Mouse (Mus musculus): ENCODE results near the gene Slc22a3.

The Slc22a3 gene

GRCm38 (mm10) chr17:12507654-12508204 lies at the start of gene Slc22a3:
Gene Slc22a3, minus strand, starts transcription at chr17:12507704.
- DNase-seq (ENCODE audit: low read depth), result no peak

GRCm38 (mm10) chr17:12534353-12535145 lies 27.0 kb upstream of the Slc22a3 start:
- peak; percentile 85 for DNase-seq (ENCODE audit: low read depth)

- DNase-seq (ENCODE audit: low read depth), result peak; percentile 57
Observed at GRCm38 (mm10) chr17:12532115-12532514, 24.6 kb upstream of the Slc22a3 start.

- no peak for DNase-seq (ENCODE audit: low read depth)
Observed at GRCm38 (mm10) chr17:12530081-12530480, 22.6 kb upstream of the Slc22a3 start.

- no peak for DNase-seq (ENCODE audit: low read depth)
Observed at GRCm38 (mm10) chr17:12529384-12529985, 22.0 kb upstream of the Slc22a3 start.

GRCm38 (mm10) chr17:12519089-12519488 lies 11.6 kb upstream of the Slc22a3 start:
- DNase-seq (ENCODE audit: low read depth), result no peak

GRCm38 (mm10) chr17:12518194-12518593 lies 10.7 kb upstream of the Slc22a3 start:
- no peak for DNase-seq (ENCODE audit: low read depth)

- DNase-seq (ENCODE audit: low read depth), result peak; percentile 25
Observed at GRCm38 (mm10) chr17:12513997-12514396, 6.5 kb upstream of the Slc22a3 start.

- DNase-seq (ENCODE audit: low read depth), result no peak
Observed at GRCm38 (mm10) chr17:12513107-12513923, 5.8 kb upstream of the Slc22a3 start.

GRCm38 (mm10) chr17:12511193-12511592 lies 3.7 kb upstream of the Slc22a3 start:
- no peak for DNase-seq (ENCODE audit: low read depth)

GRCm38 (mm10) chr17:12508376-12508775 lies 872 bp upstream of the Slc22a3 start:
- no peak for DNase-seq (ENCODE audit: low read depth)

GRCm38 (mm10) chr17:12506903-12507563 lies 471 bp downstream of the Slc22a3 start:
- no peak for DNase-seq (ENCODE audit: low read depth)

GRCm38 (mm10) chr17:12505708-12506107 lies 1.8 kb downstream of the Slc22a3 start:
- no peak for DNase-seq (ENCODE audit: low read depth)

GRCm38 (mm10) chr17:12499426-12499825 lies 8.1 kb downstream of the Slc22a3 start:
- DNase-seq (ENCODE audit: low read depth), result no peak

- no peak for DNase-seq (ENCODE audit: low read depth)
Observed at GRCm38 (mm10) chr17:12495558-12495957, 11.9 kb downstream of the Slc22a3 start.

GRCm38 (mm10) chr17:12491591-12491990 lies 15.9 kb downstream of the Slc22a3 start:
- no peak for DNase-seq (ENCODE audit: low read depth)

- no peak for DNase-seq (ENCODE audit: low read depth)
Observed at GRCm38 (mm10) chr17:12489888-12490287, 17.6 kb downstream of the Slc22a3 start.

GRCm38 (mm10) chr17:12485657-12486056 lies 21.8 kb downstream of the Slc22a3 start:
- no peak for DNase-seq (ENCODE audit: low read depth)

- DNase-seq (ENCODE audit: low read depth), result peak; percentile 7
Observed at GRCm38 (mm10) chr17:12479416-12479815, 28.1 kb downstream of the Slc22a3 start.

GRCm38 (mm10) chr17:12474509-12475083 lies 32.9 kb downstream of the Slc22a3 start:
- no peak for DNase-seq (ENCODE audit: low read depth)

- no peak for DNase-seq (ENCODE audit: low read depth)
Observed at GRCm38 (mm10) chr17:12472547-12472946, 35.0 kb downstream of the Slc22a3 start.

All from NIH3T3 (cell line).